ENCODE assay signal across 9 mouse cellular contexts in genomic region chr9:14215171-14215782, GRCm38 (mm10). TPM values are rescaled to one million over a fixed set of nuclear protein-coding genes. Genes with fewer than 3 reads are reported as not detected.
DNase-seq lines count a peak whose midpoint lies in the region; ATAC-seq and TF ChIP-seq lines count a peak whose summit lies in the region.
"Had no signal": no experiment of that assay in that cellular context is flagged by ENCODE, and none has a peak within 500 bp of the region (broad histone marks: within the 10 kb centered on the region; RNA-seq: fewer than 3 reads in every experiment).

No protein-coding gene starts in this region.

- H3K9me3 ChIP-seq in kidney, embryonic 16.5 days (ENCODE audit: low read length): no peaks in the 10 kb centered on the region
- no peaks in the 10 kb centered on the region for H3K9me3 ChIP-seq in hindbrain, embryonic 14.5 days (ENCODE audit: control insufficient read depth, low read length)
- H3K9me3 ChIP-seq: embryonic facial prominence, embryonic 13.5 days had no signal

- intact Hi-C loops in left cerebral cortex, postnatal 36 days (cut with DNase I): no loop called here

- no peaks in the 10 kb centered on the region for H3K27me3 ChIP-seq in kidney, embryonic 16.5 days (ENCODE audit: insufficient read depth, low read length)
- H3K27me3 ChIP-seq in C2C12 (ENCODE audit: control insufficient read depth, insufficient read depth, insufficient read length): no peaks in the 10 kb centered on the region
- H3K27me3 ChIP-seq in hindbrain, embryonic 14.5 days (ENCODE audit: control insufficient read depth, insufficient read depth, low read length): no peaks in the 10 kb centered on the region
- H3K27me3 ChIP-seq: embryonic facial prominence, embryonic 13.5 days had no signal

- no peaks in the 10 kb centered on the region for H3K36me3 ChIP-seq in kidney, embryonic 16.5 days (ENCODE audit: insufficient read depth, low read length)
- no peaks in the 10 kb centered on the region for H3K36me3 ChIP-seq in C2C12 (ENCODE audit: control insufficient read depth, insufficient read depth)
- H3K36me3 ChIP-seq in hindbrain, embryonic 14.5 days (replicated peaks; ENCODE audit: control insufficient read depth, insufficient read depth): no peaks in the 10 kb centered on the region
- H3K36me3 ChIP-seq: embryonic facial prominence, embryonic 13.5 days had no signal

- no peaks in the 10 kb centered on the region for H3K79me2 ChIP-seq in C2C12 (ENCODE audit: control insufficient read depth, insufficient read depth)

- TF ChIP-seq CTCF in C2C12 (IDR thresholded peaks at IDR 0.05; ENCODE audit: control insufficient read depth, insufficient read depth, insufficient read length): no peak

- H3K27ac ChIP-seq in kidney, embryonic 16.5 days (ENCODE audit: low read length): no peak overlapping the region
- no peak overlapping the region for H3K27ac ChIP-seq in hindbrain, embryonic 14.5 days
- H3K27ac ChIP-seq: embryonic facial prominence, embryonic 13.5 days had no signal

- peaks cover 11% of the 10 kb centered on the region; the same call in 1 of the 2 replicates for H3K4me1 ChIP-seq in kidney, embryonic 16.5 days (ENCODE audit: insufficient read depth, low read length)
- no peaks in the 10 kb centered on the region for H3K4me1 ChIP-seq in hindbrain, embryonic 14.5 days (replicated peaks; ENCODE audit: control insufficient read depth, insufficient read depth, low read length)

- H3ac ChIP-seq in C2C12 (ENCODE audit: control insufficient read depth, insufficient read length, low read depth): no peak overlapping the region

- ATAC-seq in kidney, embryonic 16.5 days (ENCODE audit: low FRiP score, low TSS enrichment): no peak
- ATAC-seq in granulocyte monocyte progenitor cell, adult 5-6 weeks (replicated peaks; ENCODE audit: poor library complexity, severe bottlenecking): peak; percentile 92
- no peak for ATAC-seq in hindbrain, embryonic 14.5 days (ENCODE audit: low FRiP score)

- DNase-seq in kidney, adult 11 months: peak; percentile 72
- peak; percentile 43 for DNase-seq in lung, postnatal 10 days
- no peak for DNase-seq in hindbrain, embryonic 14.5 days (ENCODE audit: low spot score)
- no peak for DNase-seq in left cerebral cortex, postnatal 36 days (ENCODE audit: low spot score in 2 of 2)
- DNase-seq in gastrocnemius, postnatal 4 days (ENCODE audit: low spot score in 2 of 2): no peak

- H3K4me2 ChIP-seq in kidney, embryonic 16.5 days (replicated peaks; ENCODE audit: low read depth, low read length): no peak overlapping the region
- no peak overlapping the region for H3K4me2 ChIP-seq in hindbrain, embryonic 14.5 days (replicated peaks)
- H3K4me2 ChIP-seq: embryonic facial prominence, embryonic 13.5 days had no signal

- no peak overlapping the region for H3K4me3 ChIP-seq in kidney, embryonic 16.5 days (ENCODE audit: low read length)
- no peak overlapping the region for H3K4me3 ChIP-seq in C2C12 (ENCODE audit: insufficient read depth, poor library complexity, severe bottlenecking)
- H3K4me3 ChIP-seq in hindbrain, embryonic 14.5 days (replicated peaks; ENCODE audit: low read length): no peak overlapping the region
- H3K4me3 ChIP-seq: embryonic facial prominence, embryonic 13.5 days had no signal

- H3K79me3 ChIP-seq in C2C12 (ENCODE audit: low read depth): no peaks in the 10 kb centered on the region

- 71% methylated on average over 5 of the region's 5 CpGs for WGBS in kidney, embryonic 16.5 days
- 57% methylated on average over 5 of the region's 5 CpGs for WGBS in hindbrain, embryonic 14.5 days

- no peak overlapping the region for H3K9ac ChIP-seq in kidney, embryonic 16.5 days (replicated peaks; ENCODE audit: low read length)
- no peak overlapping the region for H3K9ac ChIP-seq in hindbrain, embryonic 14.5 days
- H3K9ac ChIP-seq: embryonic facial prominence, embryonic 13.5 days had no signal

TF ChIP-seq in C2C12, 6 proteins besides CTCF, POLR2A, EP300 and RAD21:
- TF ChIP-seq CEBPB (IDR thresholded peaks at IDR 0.05; ENCODE audit: low read depth) (peak; percentile 80), MYOD1 (IDR thresholded peaks at IDR 0.05; ENCODE audit: control insufficient read depth, insufficient read length, low read depth) (no peak)

RNA-seq across cellular contexts. Expression of gene Sesn3, which starts 59.6 kb away (rescaled TPM):
- polyA plus RNA-seq in kidney, embryonic 16.5 days (2015; fragmentation: Nextera tagmentation; extraction: Ambion mirVana): 16.9 and 19.2 TPM in 2 replicates
- 4.9 TPM for polyA plus RNA-seq in C2C12 (2012; fragmentation: generic; extraction: Trizol)
- total RNA-seq in granulocyte monocyte progenitor cell, adult 5-6 weeks (2014; fragmentation: Nextera tagmentation): 5.5 and 8.3 TPM in 2 replicates
- 5.5 and 6.4 TPM in 2 replicates for total RNA-seq in granulocyte monocyte progenitor cell, adult 5-6 weeks (2017)
- 23.7 and 26.3 TPM in 2 replicates for polyA plus RNA-seq in hindbrain, embryonic 14.5 days (2014; fragmentation: Nextera tagmentation; extraction: Ambion mirVana)
- total RNA-seq in left cerebral cortex, postnatal 36 days (2021): 100 to 1,000 TPM; 109 to 125 TPM
- 10 to 100 TPM; 42.1 to 49.8 TPM for total RNA-seq in gastrocnemius, postnatal 4 days (2021)

Comparison
In these comparisons a context has a peak if more than half of its experiments do, and no peak if none do; other contexts are left out.
1. DNase-seq: peak in kidney, adult 11 months (single experiment) and lung, postnatal 10 days (single experiment); none in hindbrain, embryonic 14.5 days (single experiment), left cerebral cortex, postnatal 36 days (0 of 2) and gastrocnemius, postnatal 4 days (0 of 2).
2. RNA of gene Sesn3, which starts 59.6 kb away (total RNA-seq): 109 to 125 TPM in left cerebral cortex, postnatal 36 days and 42.1 to 49.8 TPM in gastrocnemius, postnatal 4 days; 5.5 to 8.3 TPM in granulocyte monocyte progenitor cell, adult 5-6 weeks; every median in the first group is over 4 times any median in the second.